Mouse (Mus musculus): ENCODE data around the gene Me3.

The Me3 gene

GRCm38 (mm10) chr7:89632342-89633251, at the start of gene Me3:
Gene Me3, plus strand, starts transcription at chr7:89632392.
- no peak for DNase-seq (ENCODE audit: low read depth, low spot score)

- no peak for DNase-seq (ENCODE audit: low read depth, low spot score)
Observed at GRCm38 (mm10) chr7:89590039-89590438, 42.2 kb upstream of the Me3 start.

- DNase-seq (ENCODE audit: low read depth, low spot score): no peak
Observed at GRCm38 (mm10) chr7:89590542-89591251, 41.5 kb upstream of the Me3 start.

- no peak for DNase-seq (ENCODE audit: low read depth, low spot score)
Observed at GRCm38 (mm10) chr7:89595813-89596212, 36.4 kb upstream of the Me3 start.

- no peak for DNase-seq (ENCODE audit: low read depth, low spot score)
Observed at GRCm38 (mm10) chr7:89605589-89606536, 26.3 kb upstream of the Me3 start.

- DNase-seq (ENCODE audit: low read depth, low spot score): no peak
Observed at GRCm38 (mm10) chr7:89607329-89607728, 24.9 kb upstream of the Me3 start.

GRCm38 (mm10) chr7:89611236-89611635, 21.0 kb upstream of the Me3 start:
- DNase-seq (ENCODE audit: low read depth, low spot score): no peak

GRCm38 (mm10) chr7:89616235-89616634, 16.0 kb upstream of the Me3 start:
- DNase-seq (ENCODE audit: low read depth, low spot score): no peak

GRCm38 (mm10) chr7:89623331-89623730, 8.9 kb upstream of the Me3 start:
- no peak for DNase-seq (ENCODE audit: low read depth, low spot score)

GRCm38 (mm10) chr7:89627393-89627792, 4.8 kb upstream of the Me3 start:
- no peak for DNase-seq (ENCODE audit: low read depth, low spot score)

- no peak for DNase-seq (ENCODE audit: low read depth, low spot score)
Observed at GRCm38 (mm10) chr7:89628006-89628405, 4.2 kb upstream of the Me3 start.

- no peak for DNase-seq (ENCODE audit: low read depth, low spot score)
Observed at GRCm38 (mm10) chr7:89629006-89629405, 3.2 kb upstream of the Me3 start.

GRCm38 (mm10) chr7:89629914-89630313, 2.3 kb upstream of the Me3 start:
- DNase-seq (ENCODE audit: low read depth, low spot score): no peak

GRCm38 (mm10) chr7:89630796-89631195, 1.4 kb upstream of the Me3 start:
- DNase-seq (ENCODE audit: low read depth, low spot score): no peak

GRCm38 (mm10) chr7:89640533-89640932, 8.3 kb downstream of the Me3 start:
- DNase-seq (ENCODE audit: low read depth, low spot score): no peak

GRCm38 (mm10) chr7:89640944-89641661, 8.9 kb downstream of the Me3 start:
- DNase-seq (ENCODE audit: low read depth, low spot score): no peak

GRCm38 (mm10) chr7:89645015-89645414, 12.8 kb downstream of the Me3 start:
- no peak for DNase-seq (ENCODE audit: low read depth, low spot score)

- DNase-seq (ENCODE audit: low read depth, low spot score): no peak
Observed at GRCm38 (mm10) chr7:89647864-89648263, 15.7 kb downstream of the Me3 start.

GRCm38 (mm10) chr7:89657183-89657582, 25.0 kb downstream of the Me3 start:
- DNase-seq (ENCODE audit: low read depth, low spot score): no peak

GRCm38 (mm10) chr7:89657692-89658212, 25.6 kb downstream of the Me3 start:
- DNase-seq (ENCODE audit: low read depth, low spot score): no peak

GRCm38 (mm10) chr7:89664197-89664596, 32.0 kb downstream of the Me3 start:
- no peak for DNase-seq (ENCODE audit: low read depth, low spot score)
